Mouse (Mus musculus): Measurements from ENCODE around the gene Homez. TPM values are rescaled to one million over a fixed set of nuclear protein-coding genes. Genes with fewer than 3 reads are reported as not detected.

The Homez gene
- polyA plus RNA-seq (2017; shearing (Covaris generic)), result 5.7 TPM

GRCm38 (mm10) chr14:54870861-54871260, at the start of gene Homez:
TSS of gene Homez (minus strand) at chr14:54870961.

DNA sequence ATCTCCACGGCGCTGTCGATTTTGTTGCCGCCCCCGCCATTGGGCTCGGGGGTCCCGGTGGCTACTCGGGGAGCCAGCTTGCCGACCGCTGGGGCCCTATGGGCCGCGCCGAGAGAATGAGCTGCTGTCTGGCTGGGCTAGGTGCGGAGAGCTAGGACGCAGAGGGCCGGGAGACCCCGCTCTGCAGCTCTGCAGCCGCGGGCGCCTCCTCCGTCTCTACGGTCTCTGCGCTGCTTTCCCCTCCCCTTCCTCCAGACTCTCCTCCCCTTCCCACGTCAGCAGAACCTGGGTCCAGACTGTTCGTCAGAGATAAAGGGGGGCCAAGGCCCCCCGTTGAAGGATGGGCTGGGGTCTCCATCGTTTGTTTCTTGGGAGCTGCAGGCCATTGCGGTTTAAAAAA, 42.1 kb upstream of the Homez start, which contains the start of gene Slc22a17:
TSS of gene Slc22a17 (minus strand) at position 247 of the 400 bp plus-strand sequence.

DNA sequence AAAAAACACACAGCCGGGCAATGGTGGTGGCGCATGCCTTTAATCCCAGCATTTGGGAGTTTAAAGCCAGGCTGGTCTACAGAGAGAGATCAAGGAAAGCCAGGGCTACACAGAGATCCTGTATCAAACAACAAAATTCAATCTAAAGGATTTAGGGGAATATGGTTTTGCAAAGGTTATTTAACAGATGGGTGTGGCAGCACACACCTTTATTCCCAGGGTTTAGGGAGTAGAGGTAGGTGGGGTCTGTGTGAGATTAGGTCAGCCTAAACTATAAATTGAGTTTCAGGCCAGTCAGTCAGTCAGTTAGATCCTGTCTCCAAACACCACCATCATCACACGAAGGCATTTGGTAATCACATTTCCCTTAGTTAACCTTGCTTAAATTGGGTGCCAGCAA, 21.4 kb upstream of the Homez start, which contains the start of gene Pabpn1:
TSS of gene Pabpn1 (plus strand) at position 301 of the 400 bp plus-strand sequence.

GRCm38 (mm10) chr14:54883154-54884021, 12.6 kb upstream of the Homez start, which contains the start of the genes Bcl2l2 and Gm20521:
TSS of gene Bcl2l2 (plus strand) at chr14:54883377.
TSS of gene Gm20521 (plus strand) at chr14:54883441.

DNA sequence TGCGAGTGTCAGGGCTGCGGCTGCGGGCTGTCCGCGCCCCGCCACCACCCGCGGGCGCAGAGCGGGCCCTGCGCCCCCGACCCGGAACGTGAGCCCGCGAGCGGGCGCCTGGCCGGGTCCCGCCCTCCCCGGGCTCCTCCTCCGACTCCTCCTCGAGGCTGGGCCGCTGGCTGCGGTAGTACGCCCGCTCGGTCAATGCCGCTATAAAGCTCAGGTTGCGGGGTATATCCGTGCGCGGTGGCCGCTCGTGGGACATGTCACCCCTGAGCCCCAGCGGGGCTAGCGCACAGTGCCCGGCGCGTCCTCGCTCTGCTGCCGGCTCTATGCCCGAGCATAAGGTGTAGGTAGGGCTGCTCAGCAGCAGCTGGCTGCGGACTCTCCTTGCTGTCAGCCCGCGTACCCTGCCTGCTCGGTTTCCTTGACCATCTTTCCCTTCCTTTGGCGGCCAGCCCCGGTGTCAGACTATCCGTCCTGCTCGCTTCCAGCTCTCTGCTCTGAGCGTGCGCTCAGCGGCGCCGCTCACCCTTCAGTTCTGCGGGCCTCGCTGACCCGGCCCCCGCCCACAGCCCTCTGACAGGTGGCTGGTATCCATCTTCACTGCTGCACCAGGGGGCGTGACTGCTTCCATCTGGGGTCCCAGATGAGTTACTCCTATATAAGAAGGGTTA, 6.4 kb upstream of the Homez start, which contains the start of gene Ppp1r3e:
TSS of gene Ppp1r3e (minus strand) at position 503 of the 668 bp plus-strand sequence.

DNA sequence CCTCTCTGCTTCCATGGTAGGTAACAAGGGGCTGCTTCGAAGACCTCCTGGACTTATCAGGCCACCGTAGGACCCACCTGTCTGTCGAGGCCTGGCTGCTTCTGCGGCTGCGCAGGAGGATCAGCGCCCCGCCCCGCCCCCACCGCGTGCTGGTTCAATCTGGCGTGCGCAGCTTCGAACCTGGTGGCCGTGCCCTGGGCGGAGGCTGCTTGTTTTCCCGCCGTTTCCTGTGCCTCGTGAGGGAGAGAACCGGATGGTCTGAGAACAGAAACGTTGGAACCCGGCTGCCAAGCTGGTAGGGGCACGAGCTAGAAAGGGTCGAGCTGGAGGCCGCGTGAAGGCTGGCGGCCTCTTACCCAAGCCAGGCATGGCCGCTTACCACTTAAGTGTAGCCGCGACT, 56.8 kb downstream of the Homez start, which contains the start of gene Rnf212b:
TSS of gene Rnf212b (plus strand) at position 151 of the 400 bp plus-strand sequence.

Other genes with a start within 250 kb of the Homez start
- gene Psmb11, start 249.5 kb downstream of the Homez start, polyA plus RNA-seq (2017; shearing (Covaris generic)), result 0.09 TPM
- gene Gm17606, start 230.0 kb downstream of the Homez start, polyA plus RNA-seq (2017; shearing (Covaris generic)), result not detected
- gene Cdh24, start 229.6 kb downstream of the Homez start, polyA plus RNA-seq (2017; shearing (Covaris generic)), result 2.3 TPM
- 63.8 TPM for gene 1700123O20Rik, start 184.7 kb downstream of the Homez start, polyA plus RNA-seq (2017; shearing (Covaris generic))
- gene Acin1, start 184.0 kb downstream of the Homez start, polyA plus RNA-seq (2017; shearing (Covaris generic)), result 84.6 TPM
- 0.20 TPM for gene Gm29776, start 172.1 kb downstream of the Homez start, polyA plus RNA-seq (2017; shearing (Covaris generic))
- not detected for gene Cebpe, start 158.8 kb downstream of the Homez start, polyA plus RNA-seq (2017; shearing (Covaris generic))
- 0.09 TPM for gene Slc7a8, start 89.0 kb downstream of the Homez start, polyA plus RNA-seq (2017; shearing (Covaris generic))
- not detected for gene Rnf212b, start 56.8 kb downstream of the Homez start, polyA plus RNA-seq (2017; shearing (Covaris generic))
- gene Ppp1r3e, start 6.6 kb upstream of the Homez start, polyA plus RNA-seq (2017; shearing (Covaris generic)), result 1.5 TPM
- not detected for gene Bcl2l2, start 12.4 kb upstream of the Homez start, polyA plus RNA-seq (2017; shearing (Covaris generic))
- not detected for gene Gm20521, start 12.5 kb upstream of the Homez start, polyA plus RNA-seq (2017; shearing (Covaris generic))
- 162 TPM for gene Pabpn1, start 21.5 kb upstream of the Homez start, polyA plus RNA-seq (2017; shearing (Covaris generic))
- gene Slc22a17, start 42.2 kb upstream of the Homez start, polyA plus RNA-seq (2017; shearing (Covaris generic)), result 1.5 TPM
- 0.26 TPM for gene Efs, start 55.2 kb upstream of the Homez start, polyA plus RNA-seq (2017; shearing (Covaris generic))
- 0.37 TPM for gene Il25, start 61.7 kb upstream of the Homez start, polyA plus RNA-seq (2017; shearing (Covaris generic))
- 1.5 TPM for gene Cmtm5, start 65.3 kb upstream of the Homez start, polyA plus RNA-seq (2017; shearing (Covaris generic))
- gene Myh6, start 96.0 kb upstream of the Homez start, polyA plus RNA-seq (2017; shearing (Covaris generic)), result 0.06 TPM
- not detected for gene Gm17428, start 106.0 kb upstream of the Homez start, polyA plus RNA-seq (2017; shearing (Covaris generic))
- not detected for gene Myh7, start 123.7 kb upstream of the Homez start, polyA plus RNA-seq (2017; shearing (Covaris generic))
- 124 TPM for gene Ngdn, start 144.5 kb upstream of the Homez start, polyA plus RNA-seq (2017; shearing (Covaris generic))
- gene Zfhx2, start 221.4 kb upstream of the Homez start, polyA plus RNA-seq (2017; shearing (Covaris generic)), result 14.4 TPM
- gene Thtpa, start 223.8 kb upstream of the Homez start, polyA plus RNA-seq (2017; shearing (Covaris generic)), result 19.3 TPM
- 170 TPM for gene Ap1g2, start 235.6 kb upstream of the Homez start, polyA plus RNA-seq (2017; shearing (Covaris generic))
- 0.16 TPM for gene Jph4, start 246.0 kb upstream of the Homez start, polyA plus RNA-seq (2017; shearing (Covaris generic))